Mouse (Mus musculus): ENCODE data around the gene Srf. TPM values are rescaled to one million over a fixed set of nuclear protein-coding genes. Genes with fewer than 3 reads are reported as not detected.

The Srf gene
- polyA plus RNA-seq, 1 experiment from 2014 or later: 1.9 TPM

- no peaks in the 10 kb centered on the region for H3K27me3 ChIP-seq (ENCODE audit: insufficient read depth, low read length)
- H3K36me3 ChIP-seq (replicated peaks; ENCODE audit: insufficient read depth, low read length): no peaks in the 10 kb centered on the region
- ATAC-seq (no peak), DNase-seq (no peak)
- no peak overlapping the region for H3K4me3 ChIP-seq (ENCODE audit: low read depth, low read length)
- 74% methylated on average over 3 of the region's 3 CpGs for whole genome bisulfite sequencing (ENCODE audit: insufficient replicate concordance)
- H3K9ac ChIP-seq (replicated peaks): no peak overlapping the region
- H3K27ac ChIP-seq (ENCODE audit: low read depth): no peak overlapping the region
- H3K4me1 ChIP-seq (ENCODE audit: insufficient read depth): no peaks in the 10 kb centered on the region
- TF ChIP-seq EP300 (IDR thresholded peaks at IDR 0.05; ENCODE audit: low read depth): no peak
- no peak for TF ChIP-seq CTCF (IDR thresholded peaks at IDR 0.05; ENCODE audit: low read depth)
- H3K9me3 ChIP-seq (ENCODE audit: low read length): no peaks in the 10 kb centered on the region
- H3K4me2 ChIP-seq (ENCODE audit: low read depth, low read length): no peak overlapping the region
Measured at GRCm38 (mm10) chr17:46505617-46506016, 50.4 kb downstream of the Srf start.

- H3K4me3 ChIP-seq (ENCODE audit: low read depth, low read length): no peak overlapping the region
- H3K4me1 ChIP-seq (ENCODE audit: insufficient read depth): no peaks in the 10 kb centered on the region
- no peak for ATAC-seq
- H3K9me3 ChIP-seq (ENCODE audit: low read length): no peaks in the 10 kb centered on the region
- H3K36me3 ChIP-seq (replicated peaks; ENCODE audit: insufficient read depth, low read length): no peaks in the 10 kb centered on the region
- TF ChIP-seq EP300 (IDR thresholded peaks at IDR 0.05; ENCODE audit: low read depth) (no peak), CTCF (IDR thresholded peaks at IDR 0.05; ENCODE audit: low read depth) (no peak)
- no peaks in the 10 kb centered on the region for H3K27me3 ChIP-seq (ENCODE audit: insufficient read depth, low read length)
- H3K27ac ChIP-seq (ENCODE audit: low read depth): no peak overlapping the region
- WGBS (ENCODE audit: insufficient replicate concordance): 78% methylated on average over 14 of the region's 14 CpGs
- H3K4me2 ChIP-seq (ENCODE audit: low read depth, low read length): no peak overlapping the region
- no peak overlapping the region for H3K9ac ChIP-seq (replicated peaks)
- no peak for DNase-seq
Measured at GRCm38 (mm10) chr17:46503847-46504638, 51.9 kb downstream of the Srf start.

GRCm38 (mm10) chr17:46502775-46503174 is 53.2 kb downstream of the Srf start:
- DNase-seq (no peak), ATAC-seq (no peak)
- TF ChIP-seq CTCF (IDR thresholded peaks at IDR 0.05; ENCODE audit: low read depth) (no peak), EP300 (IDR thresholded peaks at IDR 0.05; ENCODE audit: low read depth) (no peak)
- H3K27me3 ChIP-seq (ENCODE audit: insufficient read depth, low read length): no peaks in the 10 kb centered on the region
- H3K9ac ChIP-seq (replicated peaks): no peak overlapping the region
- H3K4me1 ChIP-seq (ENCODE audit: insufficient read depth): no peaks in the 10 kb centered on the region
- no peak overlapping the region for H3K4me3 ChIP-seq (ENCODE audit: low read depth, low read length)
- H3K9me3 ChIP-seq (ENCODE audit: low read length): no peaks in the 10 kb centered on the region
- H3K27ac ChIP-seq (ENCODE audit: low read depth): no peak overlapping the region
- H3K4me2 ChIP-seq (ENCODE audit: low read depth, low read length): no peak overlapping the region
- no peaks in the 10 kb centered on the region for H3K36me3 ChIP-seq (replicated peaks; ENCODE audit: insufficient read depth, low read length)
- 72% methylated on average over 2 of the region's 2 CpGs for WGBS (ENCODE audit: insufficient replicate concordance)

Small RNA genes within 50 kb of the gene (microRNA-seq; reads per million reads assigned to microRNA genes)
- gene Mir6976: not detected

Other genes starting within 250 kb of the Srf start
- gene Abcc10, start 227.8 kb downstream of the Srf start, polyA plus RNA-seq (2015; fragmentation: Nextera tagmentation; extraction: Ambion mirVana): 1.5 TPM in 2 replicates
- gene Zfp318, start 172.4 kb downstream of the Srf start, polyA plus RNA-seq (2015; fragmentation: Nextera tagmentation; extraction: Ambion mirVana): 1.6 and 2.2 TPM in 2 replicates
- gene Crip3, start 127.2 kb downstream of the Srf start, polyA plus RNA-seq (2015; fragmentation: Nextera tagmentation; extraction: Ambion mirVana): not detected in 2 replicates
- gene Slc22a7, start 117.7 kb downstream of the Srf start, polyA plus RNA-seq (2015; fragmentation: Nextera tagmentation; extraction: Ambion mirVana): 0.18 and 0.34 TPM in 2 replicates
- gene Ttbk1, start 68.5 kb downstream of the Srf start, polyA plus RNA-seq (2015; fragmentation: Nextera tagmentation; extraction: Ambion mirVana): not detected in 2 replicates
- 7.4 and 8.6 TPM in 2 replicates for gene Dnph1, start 59.5 kb downstream of the Srf start, polyA plus RNA-seq (2015; fragmentation: Nextera tagmentation; extraction: Ambion mirVana)
- 1.0 and 1.3 TPM in 2 replicates for gene Cul9, start 9.8 kb downstream of the Srf start, polyA plus RNA-seq (2015; fragmentation: Nextera tagmentation; extraction: Ambion mirVana)
- gene Ptk7, start 73.3 kb upstream of the Srf start, polyA plus RNA-seq (2015; fragmentation: Nextera tagmentation; extraction: Ambion mirVana): 3.0 and 3.5 TPM in 2 replicates
- gene Klc4, start 89.8 kb upstream of the Srf start, polyA plus RNA-seq (2015; fragmentation: Nextera tagmentation; extraction: Ambion mirVana): 10.7 and 12.6 TPM in 2 replicates
- 75.2 and 79.3 TPM in 2 replicates for gene Mrpl2, start 90.1 kb upstream of the Srf start, polyA plus RNA-seq (2015; fragmentation: Nextera tagmentation; extraction: Ambion mirVana)
- gene Cul7, start 94.2 kb upstream of the Srf start, polyA plus RNA-seq (2015; fragmentation: Nextera tagmentation; extraction: Ambion mirVana): 5.2 and 6.2 TPM in 2 replicates
- gene Rrp36, start 118.2 kb upstream of the Srf start, polyA plus RNA-seq (2015; fragmentation: Nextera tagmentation; extraction: Ambion mirVana): 28.1 and 28.2 TPM in 2 replicates
- gene Mea1, start 122.6 kb upstream of the Srf start, polyA plus RNA-seq (2015; fragmentation: Nextera tagmentation; extraction: Ambion mirVana): 52.3 and 56.9 TPM in 2 replicates
- 60.0 and 63.0 TPM in 2 replicates for gene Klhdc3, start 124.7 kb upstream of the Srf start, polyA plus RNA-seq (2015; fragmentation: Nextera tagmentation; extraction: Ambion mirVana)
- 11.2 and 12.5 TPM in 2 replicates for gene Ppp2r5d, start 148.9 kb upstream of the Srf start, polyA plus RNA-seq (2015; fragmentation: Nextera tagmentation; extraction: Ambion mirVana)
- 11.6 and 12.6 TPM in 2 replicates for gene Pex6, start 155.3 kb upstream of the Srf start, polyA plus RNA-seq (2015; fragmentation: Nextera tagmentation; extraction: Ambion mirVana)
- gene Gnmt, start 173.0 kb upstream of the Srf start, polyA plus RNA-seq (2015; fragmentation: Nextera tagmentation; extraction: Ambion mirVana): 707 and 780 TPM in 2 replicates
- gene Cnpy3, start 196.0 kb upstream of the Srf start, polyA plus RNA-seq (2015; fragmentation: Nextera tagmentation; extraction: Ambion mirVana): 23.0 and 24.1 TPM in 2 replicates
- gene Ptcra, start 207.5 kb upstream of the Srf start, polyA plus RNA-seq (2015; fragmentation: Nextera tagmentation; extraction: Ambion mirVana): 0.11 and 0.14 TPM in 2 replicates
- gene 2310039H08Rik, start 216.5 kb upstream of the Srf start, polyA plus RNA-seq (2015; fragmentation: Nextera tagmentation; extraction: Ambion mirVana): 192 and 213 TPM in 2 replicates
- 63.6 and 64.1 TPM in 2 replicates for gene Rpl7l1, start 226.5 kb upstream of the Srf start, polyA plus RNA-seq (2015; fragmentation: Nextera tagmentation; extraction: Ambion mirVana)

Measured in liver, postnatal 0 days (tissue).